Mouse (Mus musculus): ENCODE results near the gene Gm14597. TPM values are rescaled to one million over a fixed set of nuclear protein-coding genes. Genes with fewer than 3 reads are reported as not detected.

Gm14597 gene
- total RNA-seq (2023; ENCODE audit: inconsistent age), result not detected in 4 replicates

DNA sequence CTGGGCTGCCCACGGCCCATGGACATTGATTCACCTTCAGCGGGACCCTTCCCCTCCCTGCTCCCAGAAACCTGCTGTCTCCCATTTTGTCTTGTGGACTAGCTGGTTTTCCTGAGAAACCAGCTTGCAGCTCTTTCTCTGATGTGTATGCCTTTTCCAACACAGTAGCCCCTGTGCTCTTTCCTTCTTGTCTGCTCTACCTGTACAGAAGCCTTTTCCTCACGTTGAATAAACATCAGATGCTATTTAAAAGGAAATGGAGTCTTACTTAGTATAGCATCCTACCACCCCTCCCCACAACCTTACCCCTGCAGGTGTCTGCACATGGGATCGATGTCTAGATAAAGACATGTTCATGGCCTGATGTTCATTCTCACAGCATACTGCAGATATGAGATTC, at the start of gene Gm14597:
TSS of gene Gm14597 (minus strand) at position 101 of the 400 bp plus-strand sequence.

DNA sequence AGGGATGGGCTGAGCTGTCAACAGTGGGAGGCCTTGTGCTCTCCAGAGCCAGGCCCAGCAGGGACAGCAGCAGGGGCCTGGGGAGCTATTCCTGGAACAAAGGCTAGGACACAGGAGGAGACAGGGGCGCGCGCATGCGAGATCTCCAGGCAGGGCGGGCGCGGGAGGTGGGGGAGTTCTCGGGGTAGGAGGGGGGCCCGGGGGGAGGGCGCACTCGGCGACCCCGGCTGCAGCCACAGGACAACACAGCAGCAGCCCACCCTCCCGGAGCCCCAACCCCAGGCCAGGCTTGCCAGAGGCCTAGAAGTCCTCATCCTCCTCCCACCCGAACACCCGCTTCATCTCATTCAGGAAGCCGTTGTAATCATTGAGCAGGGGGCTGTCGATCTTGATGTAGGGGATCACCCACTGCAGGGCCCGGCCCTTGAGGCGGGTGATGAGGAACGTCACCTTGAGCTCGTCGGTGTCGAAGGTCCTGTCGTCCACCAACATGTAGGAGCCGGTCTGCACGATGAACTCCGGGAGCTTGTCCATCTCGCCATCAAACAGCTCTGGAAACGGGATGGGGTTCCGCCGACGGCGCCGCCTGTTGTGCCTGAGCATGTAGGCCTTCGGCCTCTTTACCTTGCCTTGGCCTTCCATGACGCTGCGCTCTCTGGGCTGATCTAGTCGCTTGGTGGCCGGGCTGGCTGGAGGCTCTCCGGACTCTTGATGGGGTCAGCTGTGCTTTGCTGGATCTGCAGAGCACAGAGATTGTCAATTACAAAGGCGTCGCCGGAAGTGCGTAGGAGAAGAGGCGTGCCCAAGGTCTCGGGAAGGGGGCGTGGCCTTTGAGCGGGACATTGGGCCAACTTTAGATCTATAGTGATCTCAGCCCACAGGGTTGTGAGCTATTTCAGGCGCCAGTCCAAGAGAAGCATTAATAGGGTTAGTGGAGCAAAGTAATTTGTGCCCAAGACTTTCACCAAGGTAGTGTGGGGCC, 34.5 kb upstream of the Gm14597 start, which contains the start of gene Rtl8a:
TSS of gene Rtl8a (minus strand) at position 703 of the 982 bp plus-strand sequence.

DNA sequence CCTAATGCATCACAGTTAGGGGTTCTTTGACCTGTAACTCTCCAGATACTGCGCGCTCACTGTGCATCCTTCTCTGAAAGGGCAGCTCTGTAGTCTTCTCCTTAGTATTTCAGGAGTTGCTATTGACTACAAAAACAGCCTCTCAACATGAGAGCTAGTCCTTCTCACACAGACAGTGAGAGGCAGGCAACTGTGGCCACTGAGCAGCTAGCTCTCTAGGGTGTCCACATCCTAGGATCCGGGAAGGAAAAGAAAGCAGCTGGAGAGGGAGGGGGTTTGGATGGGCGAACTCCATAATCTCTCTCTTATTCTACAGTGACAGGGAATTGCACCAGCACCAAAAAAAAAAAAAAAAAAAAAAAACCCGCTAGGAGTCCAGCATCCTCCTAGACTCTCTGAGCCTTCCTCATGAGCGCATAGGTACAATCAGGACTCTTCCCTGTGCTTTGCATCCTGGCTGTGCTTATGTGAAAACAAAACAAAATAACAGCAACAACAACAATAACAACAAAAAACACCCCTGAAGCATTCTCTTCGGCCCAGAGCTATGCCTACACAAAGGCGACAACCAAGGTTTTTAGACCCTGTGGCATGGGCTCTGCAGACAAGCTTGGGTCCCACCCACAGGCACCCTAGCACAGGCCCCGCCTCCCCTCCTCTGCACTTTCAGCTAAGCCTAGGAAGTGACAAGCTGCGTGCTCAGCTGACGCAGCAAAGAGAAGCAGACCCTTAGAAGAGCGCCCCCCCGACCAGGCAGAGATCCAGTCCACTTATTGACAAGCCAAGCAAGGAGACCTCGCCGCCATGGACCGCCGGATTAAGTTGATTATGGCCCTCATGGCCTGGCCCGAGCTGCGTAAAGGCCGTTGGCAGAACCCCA, 1.3 kb downstream of the Gm14597 start, which contains the start of gene Rtl8c:
TSS of gene Rtl8c (plus strand) at position 791 of the 880 bp plus-strand sequence.

Other genes with a start within 250 kb of the Gm14597 start
- gene Mospd1, start 238.5 kb downstream of the Gm14597 start, total RNA-seq (2023; ENCODE audit: inconsistent age), result 9.3 to 12.2 TPM (median 10.6 TPM) in 4 replicates
- gene Etd, start 174.1 kb downstream of the Gm14597 start, total RNA-seq (2023; ENCODE audit: inconsistent age), result not detected in 4 replicates
- gene Rtl8c, start 947 bp downstream of the Gm14597 start, total RNA-seq (2023; ENCODE audit: inconsistent age), result 4.3 to 9.6 TPM (median 7.8 TPM) in 4 replicates
- gene Rtl8a, start 34.7 kb upstream of the Gm14597 start, total RNA-seq (2023; ENCODE audit: inconsistent age), result 20.9 to 24.3 TPM (median 23.0 TPM) in 4 replicates
- gene Rtl8b, start 61.4 kb upstream of the Gm14597 start, total RNA-seq (2023; ENCODE audit: inconsistent age), result 9.4 to 18.3 TPM (median 14.8 TPM) in 4 replicates
- gene 4930502E18Rik, start 115.8 kb upstream of the Gm14597 start, total RNA-seq (2023; ENCODE audit: inconsistent age), result not detected in 4 replicates
- gene 1700013H16Rik, start 148.9 kb upstream of the Gm14597 start, total RNA-seq (2023; ENCODE audit: inconsistent age), result not detected in 4 replicates
- not detected in 4 replicates for gene Zfp36l3, start 167.4 kb upstream of the Gm14597 start, total RNA-seq (2023; ENCODE audit: inconsistent age)
- gene Xlr, start 188.7 kb upstream of the Gm14597 start, total RNA-seq (2023; ENCODE audit: inconsistent age), result 0.51 to 1.1 TPM (median 0.82 TPM) in 4 replicates